Mouse (Mus musculus) heart, embryonic 10.5 days (tissue): ENCODE results near the gene Kifc3. TPM values are rescaled to one million over a fixed set of nuclear protein-coding genes. Genes with fewer than 3 reads are reported as not detected.

Experiments used
- DNase-seq: peaks from one replicate; pipeline ENCODE4 v3.0.0-alpha.2; 2017; ENCODE audit warnings: low spot score
- H3K27ac ChIP-seq: fragments of 300-500 bp; sonication (generic); 2 replicates; pipeline ENCODE4 v1.5.1; 2016; ENCODE audit warnings: mild to moderate bottlenecking
- H3K27me3 ChIP-seq: fragments of 300-500 bp; sonication (generic); 2 replicates; pipeline ENCODE4 v1.6.1; 2016; ENCODE audit warnings: mild to moderate bottlenecking; ENCODE audit not compliant: poor library complexity, insufficient read depth, severe bottlenecking
- H3K36me3 ChIP-seq: fragments of 300-500 bp; sonication (generic); 2 replicates; pipeline ENCODE4 v1.6.1; 2016; ENCODE audit warnings: mild to moderate bottlenecking, moderate library complexity
- H3K4me1 ChIP-seq: fragments of 300-500 bp; sonication (generic); 2 replicates; pipeline ENCODE4 v1.6.1; 2016; ENCODE audit warnings: mild to moderate bottlenecking
- H3K4me3 ChIP-seq: fragments of 300-500 bp; sonication (generic); 2 replicates; pipeline ENCODE4 v1.5.1; 2016; ENCODE audit warnings: mild to moderate bottlenecking, moderate library complexity
- H3K9me3 ChIP-seq: fragments of 300-500 bp; sonication (generic); 2 replicates; pipeline ENCODE4 v1.6.1; 2016; ENCODE audit warnings: mild to moderate bottlenecking, moderate library complexity
- WGBS: fragments of 180-500 bp; shearing (Covaris S2); methylation state at CpG from one replicate; pipeline ENCODE4 v1.1.7; 2016; 5-methylcytosine and 5-hydroxymethylcytosine counted together
- polyA plus RNA-seq: library from polyadenylated mRNA; unstranded; fragments of >200 nt; fragmentation: Nextera tagmentation; extraction: Ambion mirVana; gene quantifications from 2 replicates; pipeline ENCODE4 v1.2.1, GENCODE M21; 2016

Kifc3 gene
- polyA plus RNA-seq, 1 experiment from 2014 or later, result 15.3 TPM

GRCm38 (mm10) chr8:95191497-95192175 is 11.0 kb downstream of the Kifc3 start:
- no peak for DNase-seq
- Histone ChIP-seq H3K36me3 (no peaks in the 10 kb centered on the region), H3K4me1 (peaks cover 12% of the 10 kb centered on the region), H3K27me3 (no peaks in the 10 kb centered on the region), H3K9me3 (no peaks in the 10 kb centered on the region), H3K27ac (no peak overlapping the region), H3K4me3 (no peak overlapping the region)
- WGBS, result 84% methylated on average over 9 of the region's 9 CpGs

GRCm38 (mm10) chr8:95187579-95187978 is 15.0 kb downstream of the Kifc3 start:
- no peaks in the 10 kb centered on the region for H3K27me3 ChIP-seq
- DNase-seq, result no peak
- H3K9me3 ChIP-seq, result no peaks in the 10 kb centered on the region
- no peak overlapping the region for H3K4me3 ChIP-seq
- 55% methylated on average over 5 of the region's 5 CpGs for WGBS
- H3K4me1 ChIP-seq, result 0 out of 2 replicates have a peak, but pooled peaks cover 2% of the 10 kb centered on the region
- no peaks in the 10 kb centered on the region for H3K36me3 ChIP-seq
- H3K27ac ChIP-seq, result no peak overlapping the region

DNA sequence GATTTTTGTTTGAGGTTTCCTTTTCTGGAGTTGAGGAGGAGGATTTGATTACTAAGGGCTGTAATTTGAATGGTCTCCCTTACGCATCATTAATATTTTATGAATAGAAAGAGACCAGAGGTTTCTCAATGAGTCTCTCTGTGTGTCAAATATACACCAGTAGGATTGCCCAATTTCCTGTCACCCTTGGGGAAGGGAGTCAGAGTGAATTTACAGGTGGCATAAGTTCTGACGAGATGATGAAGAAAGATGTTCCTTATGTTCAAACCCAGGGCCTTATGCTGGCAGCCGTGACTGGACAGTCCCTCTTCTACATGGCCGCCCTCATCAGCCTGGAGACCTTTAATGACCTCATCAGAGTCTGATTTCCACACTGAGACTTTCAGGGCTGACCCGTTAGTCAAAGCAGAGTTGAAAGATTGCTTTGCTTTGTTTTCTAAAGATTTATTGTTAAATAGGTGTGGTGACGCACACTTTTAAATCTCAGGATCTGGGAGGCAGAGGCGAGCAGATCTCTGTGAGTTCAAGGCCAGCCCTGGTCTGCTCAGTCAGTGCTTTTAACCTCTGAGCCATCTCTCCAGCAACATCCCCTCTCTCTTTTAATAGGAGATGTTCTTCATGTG is 16.6 kb downstream of the Kifc3 start:
- no peak overlapping the region for H3K4me3 ChIP-seq
- no peak for DNase-seq
- no peak overlapping the region for H3K27ac ChIP-seq
- H3K9me3 ChIP-seq, result no peaks in the 10 kb centered on the region
- H3K27me3 ChIP-seq, result no peaks in the 10 kb centered on the region
- H3K4me1 ChIP-seq, result 0 out of 2 replicates have a peak, but pooled peaks cover 8% of the 10 kb centered on the region
- no peaks in the 10 kb centered on the region for H3K36me3 ChIP-seq
- 89% methylated on average over 7 of the region's 7 CpGs for WGBS

- no peaks in the 10 kb centered on the region for H3K9me3 ChIP-seq
- DNase-seq, result no peak
- WGBS, result 44% methylated on average over 10 of the region's 10 CpGs
These were observed 17.5 kb downstream of the Kifc3 start for GRCm38 (mm10) chr8:95185104-95185503.

GRCm38 (mm10) chr8:95184171-95184570 is 18.4 kb downstream of the Kifc3 start:
- H3K27me3 ChIP-seq, result no peaks in the 10 kb centered on the region
- no peak overlapping the region for H3K4me3 ChIP-seq
- DNase-seq, result no peak
- no peaks in the 10 kb centered on the region for H3K36me3 ChIP-seq
- no peak overlapping the region for H3K27ac ChIP-seq
- WGBS, result 77% methylated on average over 12 of the region's 12 CpGs
- H3K4me1 ChIP-seq, result 0 out of 2 replicates have a peak, but pooled peaks cover 8% of the 10 kb centered on the region
- H3K9me3 ChIP-seq, result no peaks in the 10 kb centered on the region

More at GRCm38 (mm10) chr8:95185104-95185503, 17.5 kb downstream of the Kifc3 start:
- H3K4me1 ChIP-seq, result 0 out of 2 replicates have a peak, but pooled peaks cover 8% of the 10 kb centered on the region
- no peak overlapping the region for H3K27ac ChIP-seq
- H3K36me3 ChIP-seq, result no peaks in the 10 kb centered on the region
- no peak overlapping the region for H3K4me3 ChIP-seq
- H3K27me3 ChIP-seq, result no peaks in the 10 kb centered on the region

DNA sequence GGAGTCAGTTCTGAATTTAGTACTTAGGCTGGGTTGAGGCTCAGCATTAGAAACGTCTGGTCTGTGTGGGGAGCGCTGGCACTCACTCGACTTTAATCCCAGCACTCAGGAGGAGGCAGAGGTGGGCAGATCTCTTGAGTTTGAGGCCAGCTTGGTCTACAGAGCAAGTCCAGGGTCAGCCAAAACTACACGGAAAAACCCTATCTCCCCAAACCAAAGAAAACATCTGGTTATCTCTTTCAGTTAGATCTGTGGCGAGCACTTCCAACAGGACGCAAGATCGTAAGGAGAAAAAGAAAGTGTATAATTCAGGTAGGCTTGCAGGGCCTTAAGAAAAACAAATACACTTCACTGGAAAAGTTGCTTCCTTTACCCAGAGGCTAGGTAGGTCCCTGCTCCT is 20.8 kb downstream of the Kifc3 start:
- no peaks in the 10 kb centered on the region for H3K9me3 ChIP-seq
- H3K27ac ChIP-seq, result no peak overlapping the region
- no peaks in the 10 kb centered on the region for H3K36me3 ChIP-seq
- WGBS, result 41% methylated on average over 7 of the region's 7 CpGs
- H3K27me3 ChIP-seq, result no peaks in the 10 kb centered on the region
- no peak for DNase-seq
- H3K4me3 ChIP-seq, result no peak overlapping the region
- peaks cover 15% of the 10 kb centered on the region for H3K4me1 ChIP-seq

- WGBS, result 59% methylated on average over 4 of the region's 4 CpGs
- Histone ChIP-seq H3K4me1 (peaks cover 12% of the 10 kb centered on the region), H3K36me3 (no peaks in the 10 kb centered on the region)
These were observed 24.4 kb downstream of the Kifc3 start for GRCm38 (mm10) chr8:95178191-95178590.

DNA sequence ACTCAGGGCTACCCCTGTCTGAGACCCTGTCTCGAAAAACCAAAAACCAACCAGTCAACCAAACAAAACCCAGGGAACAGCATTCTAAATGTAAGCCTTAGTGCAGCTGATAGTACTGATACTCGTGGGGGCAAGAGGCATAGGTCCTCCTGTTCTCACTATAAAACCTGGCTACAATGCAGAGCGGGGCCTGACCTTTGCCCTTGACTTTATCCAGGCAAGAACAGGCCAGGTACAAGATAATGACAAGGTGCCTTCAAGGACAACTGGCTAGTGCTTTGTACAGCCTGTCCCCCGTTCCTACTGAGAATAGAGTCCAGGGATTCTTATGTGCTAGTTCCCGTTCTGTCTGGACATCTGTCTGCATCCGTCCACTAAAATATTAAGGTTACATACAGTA is 25.6 kb downstream of the Kifc3 start:
- no peaks in the 10 kb centered on the region for H3K27me3 ChIP-seq
- 74% methylated on average over 6 of the region's 6 CpGs for WGBS
- no peak overlapping the region for H3K4me3 ChIP-seq
- no peaks in the 10 kb centered on the region for H3K9me3 ChIP-seq
- no peak overlapping the region for H3K27ac ChIP-seq
- H3K36me3 ChIP-seq, result no peaks in the 10 kb centered on the region
- no peak for DNase-seq
- H3K4me1 ChIP-seq, result peaks cover 12% of the 10 kb centered on the region

More at GRCm38 (mm10) chr8:95178191-95178590, 24.4 kb downstream of the Kifc3 start:
- H3K27ac ChIP-seq, result no peak overlapping the region
- no peak for DNase-seq
- no peaks in the 10 kb centered on the region for H3K9me3 ChIP-seq
- no peaks in the 10 kb centered on the region for H3K27me3 ChIP-seq
- H3K4me3 ChIP-seq, result no peak overlapping the region

- DNase-seq, result no peak
- H3K27ac ChIP-seq, result 0 out of 2 replicates have a peak overlapping the region, but pooled peaks have one; percentile 6
These were observed 26.8 kb downstream of the Kifc3 start for GRCm38 (mm10) chr8:95175808-95176207.

DNA sequence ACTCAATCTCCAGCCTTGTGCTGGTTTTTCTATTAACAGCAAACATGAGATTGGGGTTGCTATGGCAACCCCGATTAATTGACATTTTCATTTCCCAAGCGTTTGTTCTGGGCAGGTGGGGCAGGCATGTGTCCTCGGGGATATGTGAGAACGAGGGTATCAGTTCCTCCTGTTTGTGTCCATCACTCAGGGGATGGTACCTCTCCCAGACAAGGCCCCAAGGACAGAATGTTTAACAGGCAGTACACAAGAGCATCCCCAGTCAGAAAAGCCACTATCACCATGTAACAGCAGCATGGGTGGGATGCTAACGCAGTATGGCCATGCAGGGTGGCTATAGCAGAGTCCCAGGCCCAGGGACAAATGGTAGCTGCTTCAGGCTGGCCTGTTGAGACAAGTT is 27.3 kb downstream of the Kifc3 start:
- Histone ChIP-seq H3K36me3 (no peaks in the 10 kb centered on the region), H3K27ac (no peak overlapping the region), H3K27me3 (no peaks in the 10 kb centered on the region), H3K9me3 (no peaks in the 10 kb centered on the region), H3K4me1 (peaks cover 7% of the 10 kb centered on the region), H3K4me3 (no peak overlapping the region)
- no peak for DNase-seq
- WGBS, result 71% methylated on average over 5 of the region's 5 CpGs

More at GRCm38 (mm10) chr8:95175808-95176207, 26.8 kb downstream of the Kifc3 start:
- H3K4me3 ChIP-seq, result no peak overlapping the region
- no peaks in the 10 kb centered on the region for H3K27me3 ChIP-seq
- no peaks in the 10 kb centered on the region for H3K9me3 ChIP-seq
- no peaks in the 10 kb centered on the region for H3K36me3 ChIP-seq
- 67% methylated on average over 18 of the region's 18 CpGs for WGBS
- peaks cover 7% of the 10 kb centered on the region for H3K4me1 ChIP-seq

DNA sequence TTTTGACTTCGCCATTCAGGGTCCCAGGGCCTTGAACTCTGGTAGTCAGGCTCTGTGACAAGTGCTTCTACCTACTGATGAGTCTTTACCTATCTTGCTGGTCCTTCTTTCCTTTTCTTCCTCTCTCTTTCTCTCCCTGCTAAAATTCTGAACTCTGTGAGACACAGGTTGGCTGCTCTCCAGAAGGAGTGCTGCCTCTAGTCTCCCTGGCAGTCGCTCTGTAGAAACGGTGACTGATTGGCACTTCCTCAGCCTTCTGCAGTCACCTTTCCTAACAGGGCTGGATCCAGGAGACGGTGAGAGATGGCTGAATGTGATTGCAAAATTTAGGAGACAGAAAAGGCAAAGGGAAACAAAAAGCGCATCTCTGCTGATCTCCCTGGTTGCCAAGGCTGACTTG is 30.2 kb downstream of the Kifc3 start:
- H3K27ac ChIP-seq, result no peak overlapping the region
- H3K4me3 ChIP-seq, result no peak overlapping the region
- 56% methylated on average over 5 of the region's 5 CpGs for WGBS
- H3K4me1 ChIP-seq, result peaks cover 11% of the 10 kb centered on the region
- no peak for DNase-seq
- H3K36me3 ChIP-seq, result no peaks in the 10 kb centered on the region
- H3K9me3 ChIP-seq, result no peaks in the 10 kb centered on the region
- no peaks in the 10 kb centered on the region for H3K27me3 ChIP-seq

GRCm38 (mm10) chr8:95167726-95168125 is 34.9 kb downstream of the Kifc3 start:
- Histone ChIP-seq H3K36me3 (no peaks in the 10 kb centered on the region), H3K4me3 (no peak overlapping the region), H3K4me1 (peaks cover 22% of the 10 kb centered on the region), H3K9me3 (no peaks in the 10 kb centered on the region), H3K27me3 (0 out of 2 replicates have a peak, but pooled peaks cover 3% of the 10 kb centered on the region), H3K27ac (peak overlapping the region; percentile 42; the same call in 1 of the 2 replicates)
- 68% methylated on average over 5 of the region's 5 CpGs for WGBS
- DNase-seq, result no peak

- 75% methylated on average over 7 of the region's 7 CpGs for WGBS
These were observed 36.2 kb downstream of the Kifc3 start for GRCm38 (mm10) chr8:95166400-95166799.

More at GRCm38 (mm10) chr8:95166400-95166799, 36.2 kb downstream of the Kifc3 start:
- Histone ChIP-seq H3K4me1 (peaks cover 26% of the 10 kb centered on the region), H3K27me3 (0 out of 2 replicates have a peak, but pooled peaks cover 3% of the 10 kb centered on the region), H3K4me3 (no peak overlapping the region), H3K36me3 (no peaks in the 10 kb centered on the region), H3K9me3 (no peaks in the 10 kb centered on the region), H3K27ac (no peak overlapping the region)
- DNase-seq, result no peak
